Mouse (Mus musculus) monocyte, adult 5-6 weeks (primary cell): Measurements from ENCODE around the gene Mapkapk5. TPM values are rescaled to one million over a fixed set of nuclear protein-coding genes. Genes with fewer than 3 reads are reported as not detected.

Experiments
- ATAC-seq: fragments of 153-309, 156-312 bp; replicated peaks from 2 replicates; pipeline ENCODE4 v1.8.0; 2017; ENCODE audit warnings: mild to moderate bottlenecking; ENCODE audit not compliant: low TSS enrichment, insufficient number of reproducible peaks, severe bottlenecking, poor library complexity, low FRiP score
- total RNA-seq: library from RNA; stranded (forward); fragments of 200-1000, 200-491, 200-594 nt; gene quantifications from 3 replicates; pipeline ENCODE4 v1.2.3, GENCODE M21; 2017

The Mapkapk5 gene
- total RNA-seq, 1 experiment from 2014 or later, result 201 TPM

DNA sequence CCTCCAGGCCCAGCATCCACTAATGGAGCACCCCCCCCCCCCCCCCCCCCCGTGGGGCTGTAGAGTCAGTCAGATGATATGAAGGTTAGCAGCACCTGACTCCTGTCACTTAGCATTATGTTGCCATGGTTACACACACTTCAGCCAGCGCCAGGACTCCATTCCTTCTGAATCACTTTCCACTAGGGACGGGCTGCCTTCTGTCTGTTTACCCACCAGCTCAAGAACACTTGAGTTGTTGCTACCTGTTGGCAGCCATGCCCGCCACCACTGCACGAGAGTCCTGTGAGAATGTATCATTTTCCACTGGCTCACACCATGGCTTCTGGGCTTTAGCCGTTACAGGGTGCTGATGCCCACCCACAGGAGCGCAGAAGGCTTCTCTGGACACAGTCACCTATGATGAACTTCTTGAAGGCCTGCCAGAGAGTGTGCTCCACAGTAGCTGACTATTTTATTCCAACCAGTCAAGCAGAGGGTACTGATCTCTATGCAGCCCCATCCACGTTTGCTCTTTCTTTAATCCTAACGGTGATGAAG lies 24.2 kb upstream of the Mapkapk5 start:
- ATAC-seq, result no peak

- no peak for ATAC-seq
These were observed 20.5 kb upstream of the Mapkapk5 start for GRCm38 (mm10) chr5:121566035-121566681.

DNA sequence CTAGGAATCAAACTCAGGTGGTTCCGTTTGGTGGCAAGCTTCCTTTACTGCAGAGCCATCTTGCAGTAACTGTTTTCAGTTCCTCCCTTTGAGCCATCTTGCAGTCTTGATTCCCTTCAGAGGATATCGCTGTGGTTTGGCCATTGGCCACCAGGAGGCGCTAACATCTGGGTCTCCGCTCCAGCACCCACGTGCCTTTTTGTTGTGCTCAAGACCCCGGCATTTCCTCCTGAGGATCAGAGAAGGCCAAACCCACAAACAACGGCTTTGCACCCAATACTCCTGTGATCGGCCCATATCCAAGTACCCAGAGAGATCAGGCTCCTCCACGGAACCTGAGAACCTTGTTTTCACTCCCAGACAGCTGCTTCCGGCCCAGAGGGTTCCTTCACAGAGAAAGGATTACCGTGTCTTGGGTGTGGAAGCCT lies 18.8 kb upstream of the Mapkapk5 start:
- peak; percentile 96 for ATAC-seq

DNA sequence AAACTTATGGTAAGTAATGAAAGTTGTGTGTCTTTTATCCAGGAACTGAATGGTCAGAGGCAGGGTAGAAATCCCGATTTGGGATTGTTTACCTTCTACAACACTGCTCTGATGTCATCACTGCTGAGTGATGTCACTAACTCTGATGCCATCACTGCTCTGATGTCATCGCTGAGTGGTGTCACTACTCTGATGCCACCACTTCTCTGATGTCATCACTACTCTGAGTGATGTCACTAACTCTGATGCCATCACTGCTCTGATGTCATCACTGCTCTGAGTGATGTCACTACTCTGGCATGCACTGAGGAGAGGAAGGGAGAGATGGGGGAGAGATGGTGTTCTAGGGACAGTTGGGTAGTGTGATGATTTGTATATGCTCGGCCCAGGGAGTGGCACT lies 16.7 kb upstream of the Mapkapk5 start:
- no peak for ATAC-seq

- ATAC-seq, result no peak
These were observed 3.5 kb upstream of the Mapkapk5 start for GRCm38 (mm10) chr5:121549196-121549595.

GRCm38 (mm10) chr5:121547084-121547483 lies 1.4 kb upstream of the Mapkapk5 start:
- ATAC-seq, result no peak

DNA sequence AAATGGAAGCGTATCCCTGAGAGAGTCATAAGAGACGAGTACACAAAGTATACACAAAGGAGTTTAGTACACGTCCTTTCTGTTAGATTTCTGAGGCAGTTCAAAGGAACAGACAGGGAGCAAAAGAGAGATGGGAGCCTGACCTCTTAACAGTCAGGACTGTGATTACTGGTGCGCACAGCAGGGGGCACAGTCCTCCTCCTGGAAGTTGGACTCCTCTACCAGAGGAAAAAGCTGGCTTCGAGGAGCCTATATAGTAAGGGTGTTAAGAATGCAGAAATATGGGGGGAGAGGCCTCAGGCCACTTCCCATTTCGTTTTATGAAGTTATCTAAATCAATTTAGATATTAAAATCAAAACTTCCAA lies 808 bp upstream of the Mapkapk5 start:
- 0 out of 2 replicates have a peak, but pooled peaks have one; percentile 40 for ATAC-seq

GRCm38 (mm10) chr5:121544910-121545792 lies 554 bp downstream of the Mapkapk5 start, which contains the start of the genes Adam1a and Gm42878:
Adam1a (minus strand) TSS chr5:121545482.
Gm42878 (minus strand) TSS chr5:121545482.
- no peak for ATAC-seq

DNA sequence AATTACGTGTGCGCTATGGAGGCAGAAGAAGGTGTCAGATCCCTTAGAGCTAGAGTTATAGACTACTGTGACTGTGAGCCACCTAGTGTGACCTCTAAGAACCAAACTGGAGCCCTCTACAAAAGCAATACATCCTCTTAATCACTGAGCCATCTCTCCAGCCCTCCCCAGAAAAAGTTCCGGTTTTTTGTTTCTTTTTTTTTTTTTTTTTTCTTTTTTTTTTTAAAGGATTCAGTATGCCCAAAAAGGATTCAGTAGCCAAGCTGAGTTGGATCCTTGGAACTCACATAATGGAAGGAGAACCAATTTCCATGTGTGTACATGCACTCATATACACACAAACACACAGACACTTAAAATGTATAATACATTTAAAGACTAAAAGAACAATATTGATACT lies 2.3 kb downstream of the Mapkapk5 start:
- no peak for ATAC-seq

DNA sequence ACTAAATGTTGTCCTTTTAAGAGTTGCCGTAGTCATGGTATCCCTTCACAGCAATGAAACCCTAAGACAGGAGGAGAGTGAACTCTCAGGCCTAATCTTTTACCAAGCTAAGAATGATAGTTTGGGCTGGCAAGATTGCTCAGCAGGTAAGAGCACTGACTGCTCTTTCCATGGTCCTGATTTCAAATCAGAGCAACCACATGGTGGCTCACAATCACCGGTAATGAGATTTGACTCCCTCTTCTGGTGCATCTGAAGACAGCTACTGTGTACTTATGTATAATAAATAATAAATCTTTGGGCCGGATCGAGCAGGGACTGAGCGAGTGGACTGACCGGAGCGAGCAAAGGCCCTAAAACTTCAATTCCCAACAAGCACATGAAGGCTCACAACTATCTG lies 4.5 kb downstream of the Mapkapk5 start:
- ATAC-seq, result no peak

DNA sequence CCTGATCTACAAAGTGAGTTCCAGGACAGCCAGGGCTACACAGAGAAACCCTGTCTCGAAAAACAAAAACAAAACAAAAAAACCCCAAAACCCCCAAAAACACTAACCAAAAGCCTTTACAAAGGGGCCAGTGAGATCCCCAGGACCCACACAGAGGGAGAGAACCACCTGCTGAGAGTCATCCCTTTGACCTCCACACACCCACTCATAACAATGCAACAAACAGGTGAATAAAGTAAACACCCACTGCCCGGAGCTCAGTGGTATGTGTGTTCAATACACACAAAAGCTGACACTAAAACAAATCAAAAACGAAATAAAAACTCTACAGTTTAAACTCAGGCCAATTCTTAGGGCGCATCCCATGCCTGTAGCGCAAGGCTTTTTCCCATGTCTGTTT lies 5.6 kb downstream of the Mapkapk5 start:
- no peak for ATAC-seq

DNA sequence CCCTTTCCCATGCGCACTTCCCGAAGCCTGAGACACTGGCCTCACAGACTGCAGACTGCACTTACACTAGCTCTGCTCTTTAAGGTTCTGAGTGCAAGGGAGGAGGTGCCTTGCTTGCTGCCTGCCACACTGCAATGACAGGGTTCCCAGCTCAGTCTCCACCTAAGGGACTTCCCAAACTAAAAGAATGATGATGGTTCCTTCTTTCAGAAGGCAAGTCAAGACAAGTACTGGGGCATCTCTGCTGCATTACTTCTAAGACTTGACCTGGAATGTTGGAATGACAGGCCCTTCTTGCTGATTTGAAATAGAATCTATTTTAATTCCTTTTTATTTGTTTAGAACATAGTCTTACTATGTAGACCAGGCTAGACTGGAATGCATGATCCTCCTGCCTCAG lies 8.1 kb downstream of the Mapkapk5 start:
- ATAC-seq, result no peak

- ATAC-seq, result no peak
These were observed 8.7 kb downstream of the Mapkapk5 start for GRCm38 (mm10) chr5:121536921-121537555.

DNA sequence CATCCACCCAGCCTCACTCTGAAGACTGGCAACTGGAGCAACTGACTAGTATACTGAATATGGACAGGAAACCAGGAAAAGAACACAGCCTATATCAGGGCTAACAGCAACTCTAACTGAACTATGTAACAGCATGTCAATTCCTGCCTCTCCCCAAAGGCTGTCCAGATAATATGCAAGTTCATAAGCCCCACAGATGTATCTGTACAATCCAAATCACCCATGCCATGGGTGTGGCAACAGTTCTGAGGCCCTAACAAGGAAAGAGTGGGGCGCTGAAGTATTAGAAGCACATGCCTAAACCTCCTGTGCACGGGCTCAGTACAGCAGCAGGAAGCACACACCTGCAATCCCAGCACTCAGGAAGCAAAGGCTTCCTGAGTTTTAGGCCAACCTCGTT lies 10.6 kb downstream of the Mapkapk5 start:
- no peak for ATAC-seq

DNA sequence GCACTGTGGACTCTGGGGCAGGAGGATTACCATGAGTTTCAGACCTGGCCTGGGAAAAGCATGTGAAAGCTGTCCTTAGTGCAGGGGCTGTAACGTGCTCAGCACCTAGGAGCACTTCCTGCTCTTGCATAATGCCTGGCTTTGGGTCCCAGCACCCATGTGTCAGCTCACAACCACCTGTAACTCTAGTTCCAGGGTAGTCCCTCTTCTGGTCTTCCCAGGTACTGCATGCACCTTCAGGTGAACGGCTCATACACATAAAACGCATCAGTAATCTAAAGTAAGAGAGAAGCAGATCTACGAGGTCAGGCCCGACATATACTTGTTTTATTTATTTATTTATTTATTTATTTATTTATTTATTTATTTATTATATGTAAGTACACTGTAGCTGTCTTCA lies 11.2 kb downstream of the Mapkapk5 start:
- no peak for ATAC-seq

- no peak for ATAC-seq
These were observed 18.7 kb downstream of the Mapkapk5 start for GRCm38 (mm10) chr5:121526961-121527360.

GRCm38 (mm10) chr5:121526526-121526925 lies 19.2 kb downstream of the Mapkapk5 start:
- no peak for ATAC-seq

DNA sequence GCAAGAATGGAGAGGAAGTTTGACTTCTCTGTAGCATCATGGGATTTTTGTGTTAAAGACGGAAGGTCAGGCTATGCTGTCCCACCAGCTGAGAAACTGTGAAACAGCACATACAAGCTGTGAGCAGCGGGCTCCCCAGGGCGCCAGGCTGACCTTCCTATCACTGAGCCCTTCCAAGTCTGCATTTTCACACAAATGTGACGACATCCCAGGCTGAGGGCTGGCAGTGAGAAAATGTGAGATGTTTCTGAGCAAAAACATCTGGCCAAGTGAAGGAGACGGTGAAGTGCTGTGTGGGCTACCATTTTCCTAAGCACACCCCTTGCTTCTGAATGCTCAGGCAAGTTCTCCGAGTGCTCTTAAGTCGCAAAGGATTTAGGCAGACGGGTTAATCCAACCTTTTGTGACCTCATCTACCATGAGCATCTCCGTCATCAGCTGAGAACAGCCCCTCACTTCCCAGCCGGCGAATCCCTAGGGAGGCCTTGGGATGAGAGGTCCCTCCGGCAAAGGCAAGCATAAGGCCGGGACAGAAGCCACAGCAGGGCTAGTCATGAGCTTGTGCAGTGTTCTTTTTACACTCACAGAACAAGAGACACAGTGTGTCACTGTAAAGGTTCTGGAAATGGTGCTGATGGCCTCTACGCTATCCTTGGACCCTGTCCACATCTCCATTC lies 19.8 kb downstream of the Mapkapk5 start:
- no peak for ATAC-seq

- peak; percentile 96 for ATAC-seq
These were observed 25.9 kb downstream of the Mapkapk5 start for GRCm38 (mm10) chr5:121519758-121520157.
